8 mouse cellular contexts compared by ENCODE assay signal in genomic region chr3:27270160-27270962, GRCm38 (mm10). TPM values are rescaled to one million over a fixed set of nuclear protein-coding genes. Genes with fewer than 3 reads are reported as not detected.
DNase-seq lines count a peak whose midpoint lies in the region; ATAC-seq and TF ChIP-seq lines count a peak whose summit lies in the region.

No protein-coding gene starts in this region.

- H3K9me3 ChIP-seq in heart, embryonic 13.5 days = no peaks in the 10 kb centered on the region
- H3K9me3 ChIP-seq in neural tube, embryonic 15.5 days (replicated peaks) = no peaks in the 10 kb centered on the region

- DNase-seq in layer of hippocampus, adult 2 months (ENCODE audit: low spot score in 2 of 2) = no peak
- no peak for DNase-seq in layer of hippocampus, postnatal 14 days (ENCODE audit: low spot score in 2 of 2)
- DNase-seq in adrenal gland, adult 18-20 months (ENCODE audit: low spot score in 2 of 2) = peak; percentile 22 to 36
- peak; percentile 65 to 79 for DNase-seq in kidney, postnatal 4 days
- DNase-seq in spleen, postnatal 10 days (ENCODE audit: low spot score in 2 of 2) = no peak
- no peak for DNase-seq in left cerebral cortex, adult 8-10 months (ENCODE audit: low spot score in 2 of 2)

- peak; percentile 69 for TF ChIP-seq CTCF in layer of hippocampus, adult 2 months (conservative IDR thresholded peaks at IDR 0.05)

- H3K4me3 ChIP-seq in layer of hippocampus, adult 2 months = no peak overlapping the region
- no peak overlapping the region for H3K4me3 ChIP-seq in heart, embryonic 13.5 days
- no peak overlapping the region for H3K4me3 ChIP-seq in neural tube, embryonic 15.5 days (replicated peaks)

- H3K27me3 ChIP-seq in heart, embryonic 13.5 days (replicated peaks) = no peaks in the 10 kb centered on the region
- no peaks in the 10 kb centered on the region for H3K27me3 ChIP-seq in neural tube, embryonic 15.5 days (replicated peaks)

- 0 out of 2 replicates have a peak overlapping the region, but pooled peaks have one; percentile 19 for H3K9ac ChIP-seq in heart, embryonic 13.5 days
- H3K9ac ChIP-seq in neural tube, embryonic 15.5 days (replicated peaks) = no peak overlapping the region

- H3K27ac ChIP-seq in layer of hippocampus, adult 2 months = peak overlapping the region; percentile 19
- H3K27ac ChIP-seq in heart, embryonic 13.5 days (replicated peaks) = peak overlapping the region; percentile 60
- H3K27ac ChIP-seq in neural tube, embryonic 15.5 days (replicated peaks) = peak overlapping the region; percentile 6; the same call in 1 of the 2 replicates

- WGBS in heart, embryonic 13.5 days = 35% methylated on average over 11 of the region's 11 CpGs
- 36% methylated on average over 11 of the region's 11 CpGs for WGBS in neural tube, embryonic 15.5 days

- H3K36me3 ChIP-seq in heart, embryonic 13.5 days = no peaks in the 10 kb centered on the region
- no peaks in the 10 kb centered on the region for H3K36me3 ChIP-seq in neural tube, embryonic 15.5 days

- no peak overlapping the region for H3K4me2 ChIP-seq in heart, embryonic 13.5 days
- H3K4me2 ChIP-seq in neural tube, embryonic 15.5 days = no peak overlapping the region

- no peak for ATAC-seq in heart, embryonic 13.5 days (ENCODE audit: extremely low read depth, insufficient number of reproducible peaks, low FRiP score, low TSS enrichment)
- no peak for ATAC-seq in neural tube, embryonic 15.5 days (ENCODE audit: low FRiP score)

- peaks cover 6% of the 10 kb centered on the region; the same call in 1 of the 2 replicates for H3K4me1 ChIP-seq in heart, embryonic 13.5 days
- H3K4me1 ChIP-seq in neural tube, embryonic 15.5 days = no peaks in the 10 kb centered on the region

RNA-seq across cellular contexts. Expression of gene Tnfsf10, which starts 46.5 kb away (rescaled TPM):
- total RNA-seq in layer of hippocampus, adult 2 months (2021) = 1 to 10 TPM in 1 of 2 experiments, under 1 TPM in 1; 0.83 to 1.4 TPM
- total RNA-seq in layer of hippocampus, postnatal 14 days (2021) = 1 to 10 TPM in 1 of 2 experiments, under 1 TPM in 1; 0.81 to 1.2 TPM
- total RNA-seq in adrenal gland, adult 18-20 months (2021) = 1 to 10 TPM; 6.1 to 8.6 TPM
- polyA plus RNA-seq in heart, embryonic 13.5 days (2015; fragmentation: Nextera tagmentation; extraction: Ambion mirVana) = 0.11 and 0.31 TPM in 2 replicates
- 0.09 and 0.75 TPM in 2 replicates for polyA plus RNA-seq in neural tube, embryonic 15.5 days (2015; fragmentation: Nextera tagmentation; extraction: Ambion mirVana)
- total RNA-seq in left cerebral cortex, adult 8-10 months (2022) = 1 to 10 TPM; 1.6 to 4.4 (median 1.6) TPM

Comparison
In these comparisons a context has a peak if more than half of its experiments do, and no peak if none do; other contexts are left out.
1. DNase-seq: peak in adrenal gland, adult 18-20 months (2 of 2) and kidney, postnatal 4 days (2 of 2); none in layer of hippocampus, adult 2 months (0 of 2), layer of hippocampus, postnatal 14 days (0 of 2), spleen, postnatal 10 days (0 of 2) and left cerebral cortex, adult 8-10 months (0 of 2).
2. H3K27ac ChIP-seq: peak in every context shown above with its lines; median percentile 60 in heart, embryonic 13.5 days; 19 in layer of hippocampus, adult 2 months; 6 in neural tube, embryonic 15.5 days.